Mouse (Mus musculus): ENCODE measurements around the gene Limch1. TPM values are rescaled to one million over a fixed set of nuclear protein-coding genes. Genes with fewer than 3 reads are reported as not detected.

Gene Limch1
- polyA plus RNA-seq, 1 experiment = not detected

- TF ChIP-seq GATA1 (IDR thresholded peaks at IDR 0.05; ENCODE audit: low read length) = no peak
These were observed 196.3 kb downstream of the Limch1 start for GRCm38 (mm10) chr5:66941710-66942450.

- no peak for TF ChIP-seq GATA1 (IDR thresholded peaks at IDR 0.05; ENCODE audit: low read length)
These were observed 197.3 kb downstream of the Limch1 start for GRCm38 (mm10) chr5:66942922-66943321.

GRCm38 (mm10) chr5:66943521-66943920 is 197.9 kb downstream of the Limch1 start:
- TF ChIP-seq GATA1 (IDR thresholded peaks at IDR 0.05; ENCODE audit: low read length) = no peak

- TF ChIP-seq GATA1 (IDR thresholded peaks at IDR 0.05; ENCODE audit: low read length) = no peak
These were observed 202.3 kb downstream of the Limch1 start for GRCm38 (mm10) chr5:66947958-66948357.

- no peak for TF ChIP-seq GATA1 (IDR thresholded peaks at IDR 0.05; ENCODE audit: low read length)
These were observed 203.6 kb downstream of the Limch1 start for GRCm38 (mm10) chr5:66949098-66949692.

- TF ChIP-seq GATA1 (IDR thresholded peaks at IDR 0.05; ENCODE audit: low read length) = no peak
These were observed 207.7 kb downstream of the Limch1 start for GRCm38 (mm10) chr5:66953375-66953774.

- TF ChIP-seq GATA1 (IDR thresholded peaks at IDR 0.05; ENCODE audit: low read length) = no peak
These were observed 208.5 kb downstream of the Limch1 start for GRCm38 (mm10) chr5:66953971-66954644.

GRCm38 (mm10) chr5:66955245-66955644 is 209.6 kb downstream of the Limch1 start:
- no peak for TF ChIP-seq GATA1 (IDR thresholded peaks at IDR 0.05; ENCODE audit: low read length)

- TF ChIP-seq GATA1 (IDR thresholded peaks at IDR 0.05; ENCODE audit: low read length) = no peak
These were observed 212.0 kb downstream of the Limch1 start for GRCm38 (mm10) chr5:66957656-66958055.

- TF ChIP-seq GATA1 (IDR thresholded peaks at IDR 0.05; ENCODE audit: low read length) = no peak
These were observed 212.5 kb downstream of the Limch1 start for GRCm38 (mm10) chr5:66958118-66958517.

GRCm38 (mm10) chr5:66959968-66960367 is 214.3 kb downstream of the Limch1 start:
- no peak for TF ChIP-seq GATA1 (IDR thresholded peaks at IDR 0.05; ENCODE audit: low read length)

GRCm38 (mm10) chr5:66965442-66965841 is 219.8 kb downstream of the Limch1 start:
- TF ChIP-seq GATA1 (IDR thresholded peaks at IDR 0.05; ENCODE audit: low read length) = no peak

- TF ChIP-seq GATA1 (IDR thresholded peaks at IDR 0.05; ENCODE audit: low read length) = no peak
These were observed 221.5 kb downstream of the Limch1 start for GRCm38 (mm10) chr5:66967147-66967546.

GRCm38 (mm10) chr5:66967646-66968045 is 222.0 kb downstream of the Limch1 start:
- no peak for TF ChIP-seq GATA1 (IDR thresholded peaks at IDR 0.05; ENCODE audit: low read length)

GRCm38 (mm10) chr5:66968059-66968833 is 222.6 kb downstream of the Limch1 start:
- TF ChIP-seq GATA1 (IDR thresholded peaks at IDR 0.05; ENCODE audit: low read length) = no peak

Measured in G1E-ER4 (cell line).